Mouse (Mus musculus) v-Abl transformed pro-B cells (cell line): ENCODE results near the gene Foxe1.

Experiments
- in situ Hi-C, 2 experiments: fragments of 400-800 bp; cut with MboI; formaldehyde crosslinking; loops; one replicate each; pipeline ENCODE4 v1.15.1; 2025; ENCODE audit not compliant: unreplicated experiment in 2 of 2

Foxe1 gene

GRCm38 (mm10) chr4:46343596-46344260, at the start of gene Foxe1:
Gene Foxe1 (plus strand): TSS chr4:46343609.
- in situ Hi-C loops, result no loop called here

- in situ Hi-C loops, result no loop called here
Measured at GRCm38 (mm10) chr4:46304071-46304470, 39.3 kb upstream of the Foxe1 start.

- in situ Hi-C loops, result no loop called here
Measured at GRCm38 (mm10) chr4:46304757-46305384, 38.5 kb upstream of the Foxe1 start.

GRCm38 (mm10) chr4:46305436-46305835, 38.0 kb upstream of the Foxe1 start:
- in situ Hi-C loops, result no loop called here

- in situ Hi-C loops, result no loop called here
Measured at GRCm38 (mm10) chr4:46307341-46307740, 36.1 kb upstream of the Foxe1 start.

GRCm38 (mm10) chr4:46307869-46308268, 35.5 kb upstream of the Foxe1 start:
- in situ Hi-C loops, result no loop called here

- in situ Hi-C loops, result no loop called here
Measured at GRCm38 (mm10) chr4:46311631-46312030, 31.8 kb upstream of the Foxe1 start.

GRCm38 (mm10) chr4:46321730-46322389, 21.5 kb upstream of the Foxe1 start:
- in situ Hi-C loops, result no loop called here

GRCm38 (mm10) chr4:46322715-46323114, 20.7 kb upstream of the Foxe1 start:
- in situ Hi-C loops, result no loop called here

- in situ Hi-C loops, result no loop called here
Measured at GRCm38 (mm10) chr4:46328906-46329305, 14.5 kb upstream of the Foxe1 start.

- in situ Hi-C loops, result no loop called here
Measured at GRCm38 (mm10) chr4:46335846-46336245, 7.6 kb upstream of the Foxe1 start.

- in situ Hi-C loops, result no loop called here
Measured at GRCm38 (mm10) chr4:46337990-46338389, 5.4 kb upstream of the Foxe1 start.

- in situ Hi-C loops, result no loop called here
Measured at GRCm38 (mm10) chr4:46339026-46339425, 4.4 kb upstream of the Foxe1 start.

GRCm38 (mm10) chr4:46339584-46339983, 3.8 kb upstream of the Foxe1 start:
- in situ Hi-C loops, result no loop called here

GRCm38 (mm10) chr4:46341831-46342680, 1.4 kb upstream of the Foxe1 start:
- in situ Hi-C loops, result no loop called here

- in situ Hi-C loops, result no loop called here
Measured at GRCm38 (mm10) chr4:46342711-46343286, 610 bp upstream of the Foxe1 start.

- in situ Hi-C loops, result no loop called here
Measured at GRCm38 (mm10) chr4:46344288-46344687, 879 bp downstream of the Foxe1 start.

- in situ Hi-C loops, result no loop called here
Measured at GRCm38 (mm10) chr4:46345056-46345772, 1.8 kb downstream of the Foxe1 start.

- in situ Hi-C loops, result no loop called here
Measured at GRCm38 (mm10) chr4:46345773-46346100, 2.3 kb downstream of the Foxe1 start.

GRCm38 (mm10) chr4:46346221-46346620, 2.8 kb downstream of the Foxe1 start:
- in situ Hi-C loops, result no loop called here
